Mouse (Mus musculus) MEL-GATA-1-ER (cell line): ENCODE results near the gene Slc10a6.

Experiments
- DNase-seq: peaks from one replicate; pipeline ENCODE4 v3.0.0-alpha.2; 2012; ENCODE audit warnings: low read depth; ENCODE audit errors: extremely low read depth

Slc10a6 gene

GRCm38 (mm10) chr5:103629111-103629764, at the start of gene Slc10a6:
Gene Slc10a6, minus strand, starts transcription at chr5:103629403.
- no peak for DNase-seq

- DNase-seq, result no peak
Observed at GRCm38 (mm10) chr5:103678974-103679373, 49.8 kb upstream of the Slc10a6 start.

GRCm38 (mm10) chr5:103677894-103678293, 48.7 kb upstream of the Slc10a6 start:
- no peak for DNase-seq

- no peak for DNase-seq
Observed at GRCm38 (mm10) chr5:103676289-103676881, 47.2 kb upstream of the Slc10a6 start.

GRCm38 (mm10) chr5:103674482-103674881, 45.3 kb upstream of the Slc10a6 start:
- DNase-seq, result no peak

- no peak for DNase-seq
Observed at GRCm38 (mm10) chr5:103673611-103674010, 44.4 kb upstream of the Slc10a6 start.

- DNase-seq, result no peak
Observed at GRCm38 (mm10) chr5:103671858-103672257, 42.7 kb upstream of the Slc10a6 start.

- DNase-seq, result no peak
Observed at GRCm38 (mm10) chr5:103665876-103666275, 36.7 kb upstream of the Slc10a6 start.

GRCm38 (mm10) chr5:103664932-103665331, 35.7 kb upstream of the Slc10a6 start:
- DNase-seq, result no peak

GRCm38 (mm10) chr5:103659571-103659970, 30.4 kb upstream of the Slc10a6 start:
- DNase-seq, result peak; percentile 67

- DNase-seq, result peak; percentile 59
Observed at GRCm38 (mm10) chr5:103658921-103659320, 29.7 kb upstream of the Slc10a6 start.

GRCm38 (mm10) chr5:103655346-103656118, 26.3 kb upstream of the Slc10a6 start, which contains the start of gene 1700016H13Rik:
Gene 1700016H13Rik, minus strand, starts transcription at chr5:103656010.
- DNase-seq, result peak; percentile 41

- DNase-seq, result no peak
Observed at GRCm38 (mm10) chr5:103654780-103655179, 25.6 kb upstream of the Slc10a6 start.

GRCm38 (mm10) chr5:103654225-103654624, 25.0 kb upstream of the Slc10a6 start:
- DNase-seq, result peak; percentile 70

- DNase-seq, result no peak
Observed at GRCm38 (mm10) chr5:103647320-103647719, 18.1 kb upstream of the Slc10a6 start.

GRCm38 (mm10) chr5:103644167-103644566, 15.0 kb upstream of the Slc10a6 start:
- no peak for DNase-seq

- no peak for DNase-seq
Observed at GRCm38 (mm10) chr5:103637162-103637561, 8.0 kb upstream of the Slc10a6 start.

GRCm38 (mm10) chr5:103629854-103630580, 814 bp upstream of the Slc10a6 start:
- no peak for DNase-seq

GRCm38 (mm10) chr5:103628499-103628898, 704 bp downstream of the Slc10a6 start:
- DNase-seq, result no peak

GRCm38 (mm10) chr5:103624831-103625230, 4.4 kb downstream of the Slc10a6 start:
- DNase-seq, result no peak

GRCm38 (mm10) chr5:103622321-103622720, 6.9 kb downstream of the Slc10a6 start:
- no peak for DNase-seq
